Mouse (Mus musculus) kidney, postnatal 36 days (tissue): ENCODE measurements around the gene Agtpbp1.
A peak's percentile ranks its signal among the peaks of the same experiment; 100 is the strongest.
"Not testable (repeated sequence)": the region's sequence is repeated elsewhere in the genome, so short reads cannot be mapped to it uniquely, and the experiment has no call there.

Experiments
- DNase-seq, 2 experiments: peaks; one replicate each; pipeline ENCODE4 v3.0.0; 2021 to 2022; ENCODE audit warnings: mixed read lengths in 2 of 2

Gene Agtpbp1

GRCm38 (mm10) chr13:59584947-59585647 is at the start of gene Agtpbp1, which contains the start of gene Naa35:
Gene Agtpbp1 (minus strand): TSS chr13:59585227.
Gene Naa35 (plus strand): TSS chr13:59585259.
- DNase-seq, result peak; percentile 100

GRCm38 (mm10) chr13:59634637-59635036 is 49.6 kb upstream of the Agtpbp1 start:
- peak in 1 of 2 experiments; percentile 27 for DNase-seq

DNA sequence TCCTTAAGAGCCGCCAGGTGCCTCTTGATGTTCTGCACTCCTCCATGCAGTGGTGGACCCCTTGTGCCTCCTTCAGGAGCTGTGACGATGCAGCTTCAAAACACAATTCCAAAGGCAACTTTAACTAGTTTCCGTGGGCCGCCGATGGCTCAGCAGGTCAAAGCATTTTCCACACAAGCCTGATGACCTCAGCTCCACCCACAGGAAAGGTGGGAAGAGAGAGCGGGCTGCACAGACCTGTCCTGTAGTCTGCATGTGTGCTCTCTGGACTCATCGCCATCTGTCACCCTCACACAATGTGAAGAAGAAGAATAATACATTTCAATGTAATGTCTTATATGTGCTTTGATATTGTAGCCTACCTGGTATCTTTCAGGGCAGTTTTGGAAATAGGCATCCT is 41.7 kb upstream of the Agtpbp1 start:
- no peak for DNase-seq

DNA sequence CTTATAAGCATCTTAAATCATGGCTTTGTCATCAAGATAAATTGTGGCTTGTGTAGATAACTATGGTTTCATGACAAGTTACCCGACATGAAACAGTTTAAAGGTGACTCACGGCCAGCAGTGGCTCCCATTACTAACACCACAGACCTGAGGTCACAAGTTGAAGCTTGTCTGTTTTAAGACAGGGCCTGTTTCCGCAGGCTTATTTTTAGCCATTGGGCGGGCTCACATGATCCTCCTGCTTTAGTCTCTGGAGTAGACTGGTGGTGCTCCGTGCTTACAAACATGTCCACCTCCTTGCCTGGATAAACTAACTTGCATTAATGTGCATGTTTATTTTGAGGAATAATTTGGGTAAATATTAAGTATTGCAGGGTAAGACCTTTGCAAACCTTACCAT is 39.9 kb upstream of the Agtpbp1 start:
- peak; percentile 36 to 37 for DNase-seq

DNA sequence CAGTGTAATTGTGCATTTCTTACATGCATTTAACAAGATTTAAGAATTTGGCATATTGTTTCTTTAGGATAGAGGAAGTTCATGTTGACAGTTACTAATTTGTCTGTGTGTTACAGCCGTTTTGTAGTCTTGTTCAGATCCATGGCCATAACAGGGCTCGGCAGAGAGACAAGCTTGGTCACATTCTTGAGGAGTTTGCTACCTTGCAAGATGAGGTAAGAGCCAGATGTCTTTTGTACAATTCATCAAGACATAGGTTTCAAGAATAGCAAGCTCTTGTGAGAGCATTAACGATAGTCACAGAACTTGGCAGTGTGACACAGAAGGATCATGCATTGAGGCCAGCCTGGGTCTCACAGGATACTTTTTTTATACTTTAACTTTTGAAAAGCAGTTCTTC is 39.4 kb upstream of the Agtpbp1 start:
- no peak for DNase-seq

GRCm38 (mm10) chr13:59621643-59622489 is 36.8 kb upstream of the Agtpbp1 start:
- no peak for DNase-seq

GRCm38 (mm10) chr13:59618463-59618862 is 33.4 kb upstream of the Agtpbp1 start:
- no peak for DNase-seq

GRCm38 (mm10) chr13:59615554-59615953 is 30.5 kb upstream of the Agtpbp1 start:
- no peak for DNase-seq

DNA sequence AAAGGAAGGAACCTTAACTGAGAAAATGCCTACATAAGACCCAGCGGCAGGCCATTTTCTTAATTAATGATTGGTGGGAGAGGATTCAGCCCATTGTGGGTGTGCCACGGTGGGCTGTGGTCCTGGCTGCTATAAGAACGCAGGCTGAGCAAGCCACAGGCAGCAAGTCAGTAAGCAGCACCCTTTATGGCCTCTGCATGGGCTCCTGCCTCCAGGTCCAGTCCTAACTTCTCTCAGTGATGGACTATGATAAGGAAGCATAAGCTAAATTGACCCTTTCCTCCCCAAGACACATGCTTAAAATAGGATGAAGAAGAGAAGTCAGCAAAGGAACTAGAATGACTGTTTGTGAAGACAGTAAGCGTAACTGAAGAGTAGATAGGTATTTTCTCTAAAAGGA is 30.1 kb upstream of the Agtpbp1 start:
- DNase-seq, result no peak

DNA sequence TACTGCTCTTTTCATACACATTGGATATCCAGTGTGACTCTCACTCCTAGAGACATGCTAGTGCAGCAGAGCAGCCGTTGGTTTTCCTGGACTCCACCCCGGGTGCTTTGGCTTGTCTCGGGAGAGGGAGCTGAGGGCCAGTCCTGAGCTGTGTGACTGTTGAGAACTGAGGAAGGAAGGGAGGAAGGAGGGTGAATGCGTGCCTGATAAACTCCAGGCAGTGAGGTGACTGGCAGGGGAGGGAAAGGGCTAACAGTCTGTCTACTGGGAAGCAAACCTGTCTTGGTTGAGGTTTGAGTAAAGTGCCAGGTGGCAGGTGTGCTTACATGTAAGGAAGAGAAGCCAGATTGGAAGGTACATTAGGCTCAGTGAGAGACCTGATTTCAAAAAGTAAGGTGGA is 28.8 kb upstream of the Agtpbp1 start:
- no peak for DNase-seq

DNA sequence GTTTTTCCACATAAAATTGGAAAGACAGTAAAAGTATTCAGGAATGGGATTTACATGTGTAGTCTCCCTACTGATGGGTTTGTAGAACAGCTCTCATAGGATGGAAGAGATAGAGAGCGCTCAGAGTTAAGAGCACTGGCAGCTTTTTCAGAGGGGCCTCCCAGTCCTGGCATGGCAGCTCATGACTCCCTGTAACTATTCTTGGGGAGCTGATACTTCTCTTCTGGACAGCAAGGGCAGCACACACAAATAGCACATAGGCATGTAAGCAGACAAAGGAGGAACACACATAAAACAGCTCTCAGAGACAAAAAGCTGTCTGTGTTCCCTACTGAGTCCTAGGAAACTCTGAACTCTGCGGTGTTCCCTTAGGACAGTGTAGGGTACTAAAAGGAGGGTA is 25.4 kb upstream of the Agtpbp1 start:
- no peak for DNase-seq

GRCm38 (mm10) chr13:59609885-59610284 is 24.9 kb upstream of the Agtpbp1 start:
- DNase-seq, result no peak

- DNase-seq, result no peak
Observed at GRCm38 (mm10) chr13:59605221-59605922, 20.3 kb upstream of the Agtpbp1 start.

DNA sequence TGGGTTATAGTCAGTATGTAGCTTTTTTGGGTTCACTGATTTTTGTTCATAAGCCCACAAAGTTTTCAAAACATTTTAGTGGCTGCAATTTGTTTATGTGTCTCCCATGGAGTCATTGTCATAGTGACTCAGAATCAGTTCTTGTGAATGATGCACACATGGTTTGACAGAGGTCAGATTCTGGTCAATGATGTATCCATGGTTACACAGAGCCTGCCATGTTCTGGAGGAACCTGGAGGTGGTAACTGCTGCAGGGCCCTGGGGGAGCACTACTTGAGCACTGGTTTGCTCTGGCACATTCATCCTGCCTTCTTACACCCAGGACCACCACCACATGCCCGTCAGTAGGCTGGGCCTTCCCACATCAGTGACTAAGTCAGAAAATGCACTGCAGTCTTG is 19.5 kb upstream of the Agtpbp1 start:
- no peak for DNase-seq

DNA sequence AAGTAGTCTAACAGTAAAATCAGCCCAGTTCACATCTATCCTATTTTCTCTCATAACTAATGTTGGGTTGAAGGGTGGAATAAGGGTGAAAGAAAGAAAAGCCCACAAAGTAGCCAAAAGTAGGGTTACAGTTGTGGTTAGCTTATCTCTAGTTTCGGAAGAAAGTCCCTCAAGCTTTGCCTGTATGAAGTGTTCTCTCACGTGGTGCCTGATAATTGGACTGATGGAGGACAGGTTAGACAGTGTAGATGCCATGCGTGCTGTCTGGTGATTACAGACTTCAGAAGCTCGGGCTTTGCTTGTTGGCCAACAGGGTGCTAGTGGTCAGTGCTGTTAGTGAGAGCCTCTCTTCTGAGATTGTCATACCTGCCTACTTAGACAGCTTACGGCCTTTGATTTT is 18.1 kb upstream of the Agtpbp1 start:
- DNase-seq, result no peak

- no peak for DNase-seq
Observed at GRCm38 (mm10) chr13:59592630-59593029, 7.6 kb upstream of the Agtpbp1 start.

DNA sequence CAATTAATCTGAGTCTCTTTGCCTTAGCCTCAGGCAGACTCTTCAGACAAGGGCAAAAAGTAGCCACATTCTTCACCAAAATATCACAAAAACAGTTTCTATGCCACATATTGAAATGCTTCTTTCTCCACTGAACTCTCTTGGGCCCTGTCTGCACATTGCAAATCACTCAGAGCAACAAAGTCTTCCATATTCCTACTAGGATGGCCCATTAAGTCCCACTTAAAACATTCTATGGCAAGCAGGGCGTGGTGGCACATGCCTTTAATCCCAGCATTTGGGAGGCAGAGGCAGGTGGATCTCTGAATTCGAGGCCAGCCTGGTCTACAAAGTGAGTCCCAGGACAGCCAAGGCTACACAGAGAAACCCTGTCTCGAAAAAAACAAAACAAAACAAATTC is 7.0 kb upstream of the Agtpbp1 start:
- not testable (repeated sequence) for DNase-seq

GRCm38 (mm10) chr13:59590691-59591090 is 5.7 kb upstream of the Agtpbp1 start:
- no peak for DNase-seq

DNA sequence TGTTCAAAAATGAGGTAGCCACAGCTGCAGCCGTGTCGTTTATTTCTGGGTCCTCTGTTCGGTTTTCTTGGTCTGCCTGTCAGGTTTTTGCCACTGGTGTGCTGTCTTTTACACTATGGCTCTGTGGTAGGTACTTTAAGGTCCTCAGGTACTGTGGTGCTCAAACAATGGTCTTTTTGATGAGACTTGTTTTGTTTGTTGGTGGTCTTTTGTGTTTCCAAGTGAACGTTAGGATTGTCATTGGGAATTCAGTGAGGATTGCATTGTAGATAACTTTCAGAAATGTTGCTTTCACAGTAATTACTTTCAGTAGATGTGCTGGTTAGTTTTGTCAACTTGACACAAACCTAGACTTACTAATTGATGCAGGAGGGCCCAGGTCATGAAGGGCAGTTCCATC is 4.6 kb upstream of the Agtpbp1 start:
- DNase-seq, result no peak

DNA sequence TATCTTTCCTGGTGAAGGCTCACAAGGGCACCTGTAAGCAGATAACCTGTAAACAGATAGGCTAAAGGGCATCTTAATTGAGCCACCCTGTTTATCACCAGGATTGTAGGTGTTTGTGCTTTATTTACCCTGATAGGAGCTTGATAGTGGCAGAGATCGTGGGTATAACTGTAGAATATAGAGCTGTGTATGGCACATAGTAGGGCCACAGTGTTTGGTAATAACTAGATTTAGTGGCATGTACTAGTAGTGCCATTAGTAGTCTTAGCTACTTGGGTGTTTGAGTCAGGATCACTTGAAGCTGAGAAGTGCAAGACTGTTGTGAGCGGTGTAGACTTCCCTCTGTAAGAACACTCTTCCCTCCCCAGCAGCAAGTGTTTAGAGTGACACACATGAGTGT is 2.2 kb upstream of the Agtpbp1 start:
- DNase-seq, result no peak

DNA sequence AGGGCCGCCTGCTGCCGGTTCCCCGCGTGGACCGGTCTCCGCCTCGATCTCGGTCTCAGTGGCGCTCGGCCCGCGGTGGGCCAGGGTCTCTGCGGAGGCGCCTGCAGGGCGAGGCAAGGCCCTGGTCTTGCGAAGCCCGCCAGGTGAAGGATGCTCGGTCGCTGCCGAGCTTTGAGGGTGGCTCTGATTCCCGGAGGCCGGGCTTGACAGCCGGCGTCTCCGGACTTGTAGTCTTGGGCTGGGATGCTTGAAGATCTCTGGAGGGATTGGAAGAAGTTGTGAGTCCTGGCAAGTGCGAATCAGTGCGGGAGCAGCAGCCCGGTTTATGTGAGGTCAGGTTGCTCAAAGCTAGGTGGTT is 600 bp upstream of the Agtpbp1 start:
- peak in 1 of 2 experiments; percentile 17 for DNase-seq

DNA sequence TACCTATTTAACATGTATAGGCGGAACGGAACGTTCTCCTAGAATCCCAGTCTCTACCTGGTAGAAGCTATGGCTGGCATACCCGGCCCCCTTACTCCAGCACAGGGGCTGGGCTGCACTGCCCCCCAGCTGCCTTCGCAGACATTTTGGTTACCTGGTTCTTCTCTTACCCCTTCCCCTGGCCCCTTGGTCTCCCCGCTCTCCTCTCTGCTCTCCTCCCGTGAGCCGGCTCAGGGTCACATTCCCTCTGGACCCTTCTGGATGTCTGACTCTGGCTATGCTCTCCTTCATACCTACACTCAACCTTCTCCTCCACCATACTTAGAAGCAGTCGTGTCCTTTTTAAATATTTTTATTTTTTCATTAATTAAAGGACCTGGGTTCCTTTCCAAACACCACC is 546 bp downstream of the Agtpbp1 start:
- DNase-seq, result peak; percentile 34 to 52

- no peak for DNase-seq
Observed at GRCm38 (mm10) chr13:59580954-59581353, 4.1 kb downstream of the Agtpbp1 start.

- DNase-seq, result no peak
Observed at GRCm38 (mm10) chr13:59572549-59572948, 12.5 kb downstream of the Agtpbp1 start.
